Mouse (Mus musculus) lung, embryonic 16.5 days (tissue): ENCODE measurements around the gene Prickle3. TPM values are rescaled to one million over a fixed set of nuclear protein-coding genes. Genes with fewer than 3 reads are reported as not detected.

Experiments used
- ATAC-seq: fragments of 200-750 bp; cut with Nextera tagmentation; 2 replicates; pipeline ENCODE4 v1.8.0; 2017; ENCODE audit warnings: low read depth, mild to moderate bottlenecking, moderate library complexity
- H3K27ac ChIP-seq: fragments of 300-500 bp; sonication (generic); 2 replicates; pipeline ENCODE4 v1.5.1; 2014; ENCODE audit warnings: mild to moderate bottlenecking, control low read depth, low read length
- H3K27me3 ChIP-seq: fragments of 300-500 bp; sonication (generic); 2 replicates; pipeline ENCODE4 v1.6.1; 2014; ENCODE audit warnings: low read depth, low read length, mixed read lengths; ENCODE audit not compliant: control insufficient read depth, insufficient read depth
- H3K36me3 ChIP-seq: fragments of 300-500 bp; sonication (generic); 2 replicates; pipeline ENCODE4 v1.6.1; 2014; ENCODE audit warnings: low read length; ENCODE audit not compliant: control insufficient read depth, insufficient read depth
- H3K4me1 ChIP-seq: fragments of 300-500 bp; sonication (generic); replicated peaks from 2 replicates; pipeline ENCODE4 v1.6.1; 2014; ENCODE audit warnings: low read length, mixed read lengths; ENCODE audit not compliant: control insufficient read depth, insufficient read depth
- H3K4me2 ChIP-seq: fragments of 300-500 bp; sonication (generic); 2 replicates; pipeline ENCODE4 v1.6.1; 2014; ENCODE audit warnings: low read depth, low read length, control low read depth
- H3K4me3 ChIP-seq: fragments of 300-500 bp; sonication (generic); 2 replicates; pipeline ENCODE4 v1.5.1; 2014; ENCODE audit warnings: mild to moderate bottlenecking, low read length, control low read depth
- H3K9ac ChIP-seq: fragments of 300-500 bp; sonication (generic); 2 replicates; pipeline ENCODE4 v1.6.1; 2014; ENCODE audit warnings: low read length, control low read depth
- H3K9me3 ChIP-seq: fragments of 300-500 bp; sonication (generic); 2 replicates; pipeline ENCODE4 v1.6.1; 2016; ENCODE audit warnings: low read length; ENCODE audit not compliant: control insufficient read depth
- WGBS: fragments of 180-500 bp; shearing (Covaris S2); extraction: QIAGEN DNeasy Blood & Tissue Kit; methylation state at CpG from one replicate; pipeline ENCODE4 v1.1.7; 2014; 5-methylcytosine and 5-hydroxymethylcytosine counted together
- polyA plus RNA-seq: library from polyadenylated mRNA; unstranded; fragments of >200 nt; fragmentation: Nextera tagmentation; extraction: Ambion mirVana; gene quantifications from 2 replicates; pipeline ENCODE4 v1.2.1, GENCODE M21; 2015

Gene Prickle3
- polyA plus RNA-seq, 1 experiment from 2014 or later = 11.5 TPM

DNA sequence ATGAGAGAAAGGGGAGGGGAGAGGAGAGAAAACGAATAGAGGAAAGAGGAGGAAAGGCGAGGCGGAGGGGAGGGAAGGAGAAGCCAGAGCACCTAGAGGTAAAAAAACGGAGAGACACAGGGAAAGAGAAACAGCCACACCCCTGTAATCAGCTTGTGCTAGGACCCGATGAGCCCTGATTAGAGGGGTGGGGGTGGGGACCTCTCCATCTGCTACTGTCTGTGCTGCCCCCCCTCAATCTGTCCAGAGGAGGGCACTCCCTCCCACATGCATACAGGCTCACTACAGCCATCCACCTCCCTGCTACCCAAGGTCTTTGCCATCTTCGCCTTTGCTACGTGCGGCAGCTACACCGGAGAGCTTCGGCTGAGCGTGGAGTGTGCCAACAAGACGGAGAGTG is 16.3 kb upstream of the Prickle3 start:
- H3K9me3 ChIP-seq = no peaks in the 10 kb centered on the region
- 25% methylated on average over 12 of the region's 12 CpGs for WGBS
- ATAC-seq = no peak
- no peak overlapping the region for H3K27ac ChIP-seq
- H3K4me2 ChIP-seq = no peak overlapping the region
- no peak overlapping the region for H3K9ac ChIP-seq
- no peaks in the 10 kb centered on the region for H3K36me3 ChIP-seq
- H3K27me3 ChIP-seq = peaks cover 3% of the 10 kb centered on the region; the same call in 1 of the 2 replicates
- no peaks in the 10 kb centered on the region for H3K4me1 ChIP-seq
- no peak overlapping the region for H3K4me3 ChIP-seq

DNA sequence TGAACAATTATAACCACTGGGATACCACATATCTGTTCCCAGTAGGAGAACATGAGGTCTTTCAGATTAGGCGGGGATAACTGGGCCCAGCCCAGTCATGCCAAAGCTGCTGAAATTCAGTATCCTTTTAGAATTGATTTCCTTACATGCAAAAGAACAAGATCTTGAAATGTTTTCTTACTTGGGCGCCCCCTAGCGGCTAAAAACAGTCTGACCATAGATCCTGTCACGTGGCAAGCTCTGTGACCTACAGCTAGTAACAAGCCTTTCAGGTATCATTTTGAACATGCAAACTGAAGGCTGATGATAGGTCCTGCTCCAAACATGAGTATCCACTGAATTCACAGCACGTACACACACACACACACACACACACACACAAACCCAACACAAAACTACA is 11.7 kb upstream of the Prickle3 start:
- H3K36me3 ChIP-seq = no peaks in the 10 kb centered on the region
- WGBS = 8% methylated on average over 5 of the region's 5 CpGs
- H3K27ac ChIP-seq = no peak overlapping the region
- no peaks in the 10 kb centered on the region for H3K27me3 ChIP-seq
- no peak for ATAC-seq
- H3K9me3 ChIP-seq = no peaks in the 10 kb centered on the region
- no peak overlapping the region for H3K9ac ChIP-seq
- no peak overlapping the region for H3K4me2 ChIP-seq
- H3K4me1 ChIP-seq = no peaks in the 10 kb centered on the region
- no peak overlapping the region for H3K4me3 ChIP-seq

DNA sequence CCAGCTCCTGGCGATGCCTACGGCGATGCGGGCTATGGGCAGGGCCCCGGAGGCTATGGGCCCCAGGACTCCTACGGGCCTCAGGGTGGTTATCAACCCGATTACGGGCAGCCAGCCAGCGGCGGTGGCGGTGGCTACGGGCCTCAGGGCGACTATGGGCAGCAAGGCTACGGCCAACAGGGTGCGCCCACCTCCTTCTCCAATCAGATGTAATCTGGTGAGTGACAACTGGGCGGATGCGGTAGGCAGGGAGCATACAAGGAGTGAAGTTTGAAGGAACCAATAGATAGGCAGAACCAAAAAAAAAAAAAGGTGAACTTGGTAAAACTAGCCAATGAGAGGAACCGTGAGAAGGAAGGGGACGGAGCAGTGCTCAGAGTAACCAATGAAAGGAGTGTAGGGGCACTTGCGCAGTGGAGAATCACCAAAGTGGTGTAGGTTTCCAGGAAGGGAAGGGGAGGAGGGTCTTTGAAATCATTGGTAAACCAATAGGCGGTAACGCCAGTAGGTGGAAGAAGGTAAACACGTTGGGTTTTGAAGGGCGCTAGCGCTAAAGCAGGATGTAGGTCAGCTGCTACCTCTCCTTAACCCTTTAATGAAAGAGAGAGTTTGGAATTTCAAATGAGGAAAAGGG is 8.3 kb upstream of the Prickle3 start:
- Histone ChIP-seq H3K4me1 (no peaks in the 10 kb centered on the region), H3K27ac (peak overlapping the region; percentile 85), H3K9me3 (no peaks in the 10 kb centered on the region), H3K36me3 (no peaks in the 10 kb centered on the region), H3K4me3 (peak overlapping the region; percentile 57), H3K9ac (peak overlapping the region; percentile 82), H3K4me2 (peak overlapping the region; percentile 62), H3K27me3 (no peaks in the 10 kb centered on the region)
- ATAC-seq = peak; percentile 99
- WGBS = 12% methylated on average over 25 of the region's 25 CpGs

DNA sequence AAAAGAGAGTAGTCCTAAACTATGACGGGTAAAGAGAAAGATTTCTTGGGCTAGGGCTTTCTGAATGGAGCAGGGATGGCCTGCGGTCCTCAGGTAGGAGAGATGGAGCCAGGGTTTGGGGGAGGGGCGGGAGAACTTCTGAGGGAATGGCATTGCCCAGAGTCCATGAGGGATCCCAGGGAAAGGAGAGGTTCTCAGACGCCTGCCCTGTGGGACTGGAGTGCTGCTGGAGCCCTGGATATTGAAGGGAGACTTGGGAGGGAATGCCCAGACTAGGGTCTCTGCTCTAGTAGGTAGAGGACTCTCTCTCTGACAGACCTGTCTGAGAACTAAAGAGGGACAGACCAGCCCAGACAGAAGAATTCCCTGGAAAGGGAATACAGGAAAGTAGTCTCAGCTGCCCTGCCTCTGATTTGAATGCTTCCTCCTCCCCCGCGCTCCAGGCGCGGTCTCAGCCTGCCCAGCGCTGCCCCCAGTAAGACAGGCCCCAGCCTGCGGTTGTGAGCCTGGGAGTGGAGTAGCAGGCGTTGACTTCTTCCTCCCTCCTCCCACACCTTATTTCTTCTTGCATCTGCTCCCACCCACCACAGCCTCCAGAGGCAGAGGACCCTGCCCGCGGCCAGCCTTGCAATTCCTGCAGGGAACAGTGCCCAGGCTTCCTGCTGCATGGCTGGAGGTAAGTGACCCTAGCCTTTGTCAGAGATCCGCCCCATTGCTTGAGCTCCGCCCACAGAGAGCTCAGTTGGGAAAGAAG is 1.1 kb downstream of the Prickle3 start:
- Histone ChIP-seq H3K9ac (peak overlapping the region; percentile 80), H3K27me3 (no peaks in the 10 kb centered on the region), H3K9me3 (no peaks in the 10 kb centered on the region), H3K4me1 (peaks cover 8% of the 10 kb centered on the region), H3K27ac (peak overlapping the region; percentile 78), H3K36me3 (no peaks in the 10 kb centered on the region), H3K4me3 (peak overlapping the region; percentile 61), H3K4me2 (peak overlapping the region; percentile 67)
- WGBS = 17% methylated on average over 15 of the region's 15 CpGs
- peak; percentile 86 for ATAC-seq

DNA sequence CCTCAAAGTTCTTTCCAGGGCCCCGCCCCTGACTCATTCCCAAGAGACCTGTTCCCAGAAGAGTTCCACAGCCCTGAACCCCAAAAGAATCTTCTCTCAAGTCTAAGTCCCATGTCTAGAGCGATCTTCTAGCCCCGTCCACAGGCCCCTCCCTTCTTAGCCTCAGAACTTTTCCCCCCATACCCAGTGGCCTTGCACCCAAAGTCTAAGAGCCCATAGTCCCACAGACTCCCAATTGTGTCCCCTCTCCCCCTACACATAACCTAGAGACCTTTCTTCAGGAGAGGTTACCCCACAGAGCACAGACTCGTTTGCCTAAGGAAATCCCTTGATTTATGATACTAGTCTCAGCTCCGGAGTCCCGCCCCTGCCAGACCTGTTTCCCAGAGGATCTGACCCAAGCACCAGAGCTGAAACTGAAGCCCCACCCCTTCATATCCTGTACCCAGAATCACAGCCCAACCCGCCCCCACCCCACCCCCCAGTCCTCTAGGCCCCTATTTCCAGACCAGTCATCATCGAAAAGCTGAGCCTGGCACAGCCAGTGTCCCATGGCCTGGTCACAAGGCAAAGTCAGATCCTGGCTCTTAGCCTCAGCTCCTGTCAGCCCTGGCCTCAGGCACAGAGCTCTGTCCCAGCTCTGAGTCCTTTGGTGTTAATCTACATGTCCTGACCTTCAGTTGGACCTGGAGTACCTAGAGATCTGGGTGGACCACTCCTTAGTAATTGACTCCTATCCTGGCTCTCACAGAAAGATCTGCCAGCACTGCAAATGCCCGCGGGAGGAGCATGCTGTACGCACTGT is 1.9 kb downstream of the Prickle3 start:
- H3K27me3 ChIP-seq = no peaks in the 10 kb centered on the region
- peak overlapping the region; percentile 33 for H3K27ac ChIP-seq
- no peak overlapping the region for H3K9ac ChIP-seq
- no peaks in the 10 kb centered on the region for H3K36me3 ChIP-seq
- H3K4me2 ChIP-seq = peak overlapping the region; percentile 67
- ATAC-seq = peak; percentile 30
- WGBS = 46% methylated on average over 11 of the region's 11 CpGs
- no peaks in the 10 kb centered on the region for H3K9me3 ChIP-seq
- peak overlapping the region; percentile 61 for H3K4me3 ChIP-seq
- peaks cover 8% of the 10 kb centered on the region for H3K4me1 ChIP-seq

DNA sequence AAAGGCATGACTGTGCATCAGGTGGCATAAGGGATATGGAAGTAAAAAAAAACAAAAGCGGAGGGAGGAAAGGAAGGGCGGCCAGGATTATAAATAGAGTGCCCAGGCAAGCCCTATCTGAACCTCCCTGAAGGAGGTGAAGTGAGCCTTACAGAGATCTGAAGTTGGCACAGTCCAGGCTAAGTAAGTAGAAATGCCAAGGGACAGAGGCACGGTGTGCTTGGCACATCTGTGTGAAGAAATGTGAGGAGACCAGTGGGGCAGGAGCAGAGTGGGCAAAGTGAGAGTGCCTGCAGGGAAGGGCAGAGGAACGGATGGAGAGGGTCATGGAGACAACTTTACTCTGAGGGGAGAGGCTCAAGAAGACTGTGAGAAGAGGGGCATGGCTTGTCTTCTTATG is 4.0 kb downstream of the Prickle3 start:
- no peaks in the 10 kb centered on the region for H3K27me3 ChIP-seq
- no peak overlapping the region for H3K4me3 ChIP-seq
- H3K36me3 ChIP-seq = no peaks in the 10 kb centered on the region
- WGBS = 81% methylated on average over 4 of the region's 4 CpGs
- ATAC-seq = no peak
- peaks cover 8% of the 10 kb centered on the region for H3K4me1 ChIP-seq
- H3K9ac ChIP-seq = no peak overlapping the region
- no peak overlapping the region for H3K4me2 ChIP-seq
- no peak overlapping the region for H3K27ac ChIP-seq
- no peaks in the 10 kb centered on the region for H3K9me3 ChIP-seq

DNA sequence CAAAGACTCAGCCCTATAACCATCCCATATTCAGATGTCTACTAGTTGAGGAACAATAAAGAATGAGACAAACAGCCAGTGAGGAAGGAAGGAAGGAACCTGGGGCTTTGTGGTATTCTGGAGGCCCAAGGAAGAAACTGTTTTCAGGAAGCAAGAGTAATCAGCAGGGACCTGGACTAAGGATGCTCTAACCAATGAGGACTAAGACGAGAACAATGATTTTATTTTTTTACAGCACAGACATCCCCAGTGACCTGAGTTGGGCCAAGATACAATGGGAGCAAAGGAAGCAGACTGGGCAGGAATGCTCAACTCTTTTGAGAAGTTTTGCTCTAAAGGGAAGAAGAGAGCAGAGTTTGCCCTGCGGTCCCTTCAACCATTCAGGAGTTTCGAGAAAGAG is 5.9 kb downstream of the Prickle3 start:
- no peaks in the 10 kb centered on the region for H3K36me3 ChIP-seq
- H3K4me1 ChIP-seq = peaks cover 4% of the 10 kb centered on the region
- H3K4me2 ChIP-seq = no peak overlapping the region
- no peak for ATAC-seq
- no peaks in the 10 kb centered on the region for H3K9me3 ChIP-seq
- H3K27me3 ChIP-seq = no peaks in the 10 kb centered on the region
- H3K9ac ChIP-seq = no peak overlapping the region
- H3K27ac ChIP-seq = peak overlapping the region; percentile 70
- 71% methylated on average over 3 of the region's 3 CpGs for WGBS
- no peak overlapping the region for H3K4me3 ChIP-seq

DNA sequence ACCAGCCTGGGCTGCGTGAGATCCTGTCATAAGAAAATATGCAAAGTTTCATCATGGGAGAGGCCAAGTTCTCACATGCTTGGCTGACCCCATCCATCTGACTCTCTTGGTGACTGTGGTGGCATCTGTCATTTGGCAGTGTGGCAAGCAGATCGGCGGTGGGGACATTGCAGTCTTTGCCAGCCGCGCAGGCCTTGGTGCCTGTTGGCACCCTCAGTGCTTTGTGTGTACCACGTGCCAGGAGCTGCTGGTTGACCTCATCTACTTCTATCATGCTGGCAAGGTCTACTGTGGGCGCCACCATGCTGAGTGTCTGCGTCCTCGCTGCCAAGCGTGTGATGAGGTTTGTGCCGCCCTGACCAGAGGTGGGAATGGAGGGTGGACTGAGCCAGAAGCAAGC is 7.7 kb downstream of the Prickle3 start:
- Histone ChIP-seq H3K4me2 (no peak overlapping the region), H3K27ac (no peak overlapping the region), H3K36me3 (no peaks in the 10 kb centered on the region), H3K4me3 (no peak overlapping the region), H3K9ac (no peak overlapping the region), H3K9me3 (no peaks in the 10 kb centered on the region), H3K27me3 (no peaks in the 10 kb centered on the region), H3K4me1 (no peaks in the 10 kb centered on the region; the same call in 1 of the 2 replicates)
- WGBS = 89% methylated on average over 11 of the region's 11 CpGs
- no peak for ATAC-seq
